Mouse (Mus musculus) CH12.LX (cell line): ENCODE measurements at regions not wholly inside any gene's neighbourhood (a gene's known extent, or its start where the extent isn't known, plus 50 kb on each side); places are given as distances from the start of the nearest gene placed in this dataset.

ENCODE experiments used
- CTCF ChIP-seq, 2 experiments: IDR thresholded peaks in 1 of 2; conservative IDR thresholded peaks in 1 of 2; 2 replicates each; pipeline ENCODE4 v1.5.1; 2011 to 2012; ENCODE audit warnings: low read depth in 2 of 2, low read length in 2 of 2, improper control_type of control experiment in 1 of 2, inconsistent platforms in 1 of 2, mild to moderate bottlenecking in 1 of 2, moderate library complexity in 1 of 2
- MYC ChIP-seq: IDR thresholded peaks from 2 replicates; pipeline ENCODE4 v1.6.1; 2011; ENCODE audit warnings: low read depth, mild to moderate bottlenecking, improper control_type of control experiment, low read length
- POLR2A ChIP-seq: IDR thresholded peaks from 2 replicates; pipeline ENCODE4 v1.6.1; 2011; ENCODE audit warnings: low read depth, mild to moderate bottlenecking, improper control_type of control experiment, low read length
- TCF12 ChIP-seq: IDR thresholded peaks from 2 replicates; pipeline ENCODE4 v1.6.1; 2014; ENCODE audit warnings: low read depth, mild to moderate bottlenecking, inconsistent platforms, low read length, improper control_type of control experiment
- USF1 ChIP-seq: IDR thresholded peaks from 2 replicates; pipeline ENCODE4 v1.6.1; 2014; ENCODE audit warnings: low read depth, mild to moderate bottlenecking, inconsistent platforms, low read length, improper control_type of control experiment

GRCm38 (mm10) chr15:11744903-11745302, 162.2 kb downstream of the Npr3 start:
- TF ChIP-seq MYC (no peak), TCF12 (no peak), POLR2A (no peak), CTCF (conservative IDR thresholded peaks at IDR 0.05 in 1 of 2, IDR thresholded peaks at IDR 0.05 in 1 of 2; ENCODE audit: low read depth in 2 of 2, low read length in 2 of 2) (no peak), USF1 (no peak)
